Mouse (Mus musculus): Measurements from ENCODE around the gene Fam53b.
A peak's percentile ranks its signal among the peaks of the same experiment; 100 is the strongest.

The Fam53b gene

GRCm38 (mm10) chr7:132712956-132713355, 100.7 kb downstream of the Fam53b start:
- no peak for DNase-seq (ENCODE audit: low read depth, low spot score)

GRCm38 (mm10) chr7:132712044-132712708, 101.5 kb downstream of the Fam53b start:
- DNase-seq (ENCODE audit: low read depth, low spot score), result no peak

- no peak for DNase-seq (ENCODE audit: low read depth, low spot score)
These were observed 102.1 kb downstream of the Fam53b start for GRCm38 (mm10) chr7:132711579-132711978.

- peak; percentile 23 for DNase-seq (ENCODE audit: low read depth, low spot score)
These were observed 108.6 kb downstream of the Fam53b start for GRCm38 (mm10) chr7:132705130-132705529.

- DNase-seq (ENCODE audit: low read depth, low spot score), result no peak
These were observed 109.3 kb downstream of the Fam53b start for GRCm38 (mm10) chr7:132704310-132704875.

GRCm38 (mm10) chr7:132703515-132704309, 110.0 kb downstream of the Fam53b start:
- no peak for DNase-seq (ENCODE audit: low read depth, low spot score)

GRCm38 (mm10) chr7:132702492-132703070, 111.1 kb downstream of the Fam53b start:
- no peak for DNase-seq (ENCODE audit: low read depth, low spot score)

GRCm38 (mm10) chr7:132702024-132702423, 111.7 kb downstream of the Fam53b start:
- no peak for DNase-seq (ENCODE audit: low read depth, low spot score)

- DNase-seq (ENCODE audit: low read depth, low spot score), result no peak
These were observed 112.3 kb downstream of the Fam53b start for GRCm38 (mm10) chr7:132701412-132701811.

- peak; percentile 50 for DNase-seq (ENCODE audit: low read depth, low spot score)
These were observed 113.6 kb downstream of the Fam53b start for GRCm38 (mm10) chr7:132700107-132700506.

- no peak for DNase-seq (ENCODE audit: low read depth, low spot score)
These were observed 114.0 kb downstream of the Fam53b start for GRCm38 (mm10) chr7:132699639-132700038.

GRCm38 (mm10) chr7:132699165-132699564, 114.5 kb downstream of the Fam53b start:
- no peak for DNase-seq (ENCODE audit: low read depth, low spot score)

GRCm38 (mm10) chr7:132698737-132699136, 114.9 kb downstream of the Fam53b start:
- no peak for DNase-seq (ENCODE audit: low read depth, low spot score)

- no peak for DNase-seq (ENCODE audit: low read depth, low spot score)
These were observed 116.4 kb downstream of the Fam53b start for GRCm38 (mm10) chr7:132697258-132697796.

- DNase-seq (ENCODE audit: low read depth, low spot score), result no peak
These were observed 120.1 kb downstream of the Fam53b start for GRCm38 (mm10) chr7:132693561-132693960.

GRCm38 (mm10) chr7:132692719-132693118, 121.0 kb downstream of the Fam53b start:
- no peak for DNase-seq (ENCODE audit: low read depth, low spot score)

- DNase-seq (ENCODE audit: low read depth, low spot score), result peak; percentile 55
These were observed 122.8 kb downstream of the Fam53b start for GRCm38 (mm10) chr7:132690716-132691472.

- DNase-seq (ENCODE audit: low read depth, low spot score), result no peak
These were observed 124.0 kb downstream of the Fam53b start for GRCm38 (mm10) chr7:132689722-132690121.

- no peak for DNase-seq (ENCODE audit: low read depth, low spot score)
These were observed 125.0 kb downstream of the Fam53b start for GRCm38 (mm10) chr7:132688721-132689120.

- DNase-seq (ENCODE audit: low read depth, low spot score), result no peak
These were observed 125.8 kb downstream of the Fam53b start for GRCm38 (mm10) chr7:132687897-132688296.

GRCm38 (mm10) chr7:132686515-132686914, 127.2 kb downstream of the Fam53b start:
- no peak for DNase-seq (ENCODE audit: low read depth, low spot score)

All from 3T3-L1 (cell line).